Mouse (Mus musculus) brown adipose tissue, adult 24 weeks (tissue): ENCODE data around the gene Gm26920. TPM values are rescaled to one million over a fixed set of nuclear protein-coding genes. Genes with fewer than 3 reads are reported as not detected.

Experiments
- H3K27ac ChIP-seq: fragments of 200-500 bp; replicated peaks from 2 replicates; pipeline ENCODE4 v1.5.1; 2012; ENCODE audit warnings: low read depth, mild to moderate bottlenecking, low read length
- H3K4me1 ChIP-seq: fragments of 200-500 bp; 2 replicates; pipeline ENCODE4 v1.6.1; 2012; ENCODE audit warnings: low read length, mixed read lengths; ENCODE audit not compliant: control insufficient read depth, insufficient read depth, insufficient read length
- H3K4me3 ChIP-seq: fragments of 200-500 bp; 2 replicates; pipeline ENCODE4 v1.5.1; 2012; ENCODE audit warnings: low read depth, mild to moderate bottlenecking, low read length, moderate library complexity; ENCODE audit not compliant: insufficient read depth
- polyA plus RNA-seq: library from polyadenylated mRNA; stranded (reverse); fragments of >200 nt; gene quantifications from 2 replicates; pipeline ENCODE4 v1.2.4, GENCODE M21; 2012; ENCODE audit not compliant: missing spikeins, insufficient read depth, insufficient read length

The Gm26920 gene
- polyA plus RNA-seq, 1 experiment: not detected

DNA sequence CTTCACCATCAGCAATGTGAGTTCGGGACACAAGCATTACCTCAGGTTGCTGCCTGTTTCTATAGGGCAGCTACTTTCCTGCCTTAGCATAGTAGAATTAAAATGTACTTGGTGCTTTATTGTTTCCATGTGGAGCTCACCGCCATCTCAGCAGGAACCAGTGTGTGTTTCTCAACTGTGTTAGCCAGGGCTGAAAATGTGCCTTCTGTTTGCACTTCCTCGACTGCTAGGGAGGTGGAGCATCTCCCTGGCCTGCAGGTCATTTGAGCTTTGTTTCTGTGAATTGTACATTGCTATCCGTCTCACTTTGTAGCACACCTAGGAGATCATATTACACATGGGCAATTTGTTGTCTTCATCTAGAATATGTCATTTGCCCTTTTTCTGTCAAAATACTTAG lies 62.9 kb downstream of the Gm26920 start:
- no peaks in the 10 kb centered on the region for H3K4me1 ChIP-seq
- H3K4me3 ChIP-seq: no peak overlapping the region
- H3K27ac ChIP-seq: no peak overlapping the region

DNA sequence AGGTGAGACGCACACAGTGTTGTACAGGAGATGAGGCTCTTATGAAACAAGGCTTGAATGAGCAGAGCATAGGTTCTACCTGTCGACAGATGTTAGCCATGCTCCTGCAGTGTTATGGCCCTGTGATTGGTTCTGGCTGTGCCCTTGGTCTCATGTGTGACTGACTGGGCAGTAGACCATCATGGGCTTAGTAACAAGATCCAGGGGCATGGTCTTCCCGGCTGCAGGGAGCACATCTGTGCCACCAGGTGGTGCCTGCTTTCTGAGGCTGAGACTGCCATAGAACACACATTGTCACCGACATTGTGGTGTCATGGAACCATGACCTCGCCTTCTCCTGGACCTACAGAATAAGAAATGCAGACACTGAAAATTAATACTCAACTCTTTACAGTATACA lies 64.9 kb downstream of the Gm26920 start:
- Histone ChIP-seq H3K4me1 (no peaks in the 10 kb centered on the region), H3K27ac (no peak overlapping the region), H3K4me3 (no peak overlapping the region)

DNA sequence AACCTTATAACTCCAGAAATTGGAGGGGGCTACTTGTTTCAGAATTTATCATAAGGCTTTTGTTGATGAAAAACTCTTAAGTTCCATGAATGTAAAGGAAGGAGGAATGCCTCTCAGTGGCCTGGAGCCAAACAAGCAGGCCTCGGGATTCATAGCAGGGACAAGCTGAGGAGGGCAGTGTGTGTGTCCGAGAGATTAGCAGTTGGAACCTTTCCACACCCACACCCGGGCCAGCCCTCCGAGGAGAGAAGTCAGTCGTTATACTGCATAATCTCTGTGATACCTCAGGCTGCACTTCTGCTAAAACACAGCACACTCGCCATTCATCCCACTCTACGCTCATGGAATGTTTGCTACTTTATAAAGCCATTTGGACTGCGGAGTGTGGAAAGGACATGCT lies 66.4 kb downstream of the Gm26920 start:
- Histone ChIP-seq H3K27ac (no peak overlapping the region), H3K4me1 (no peaks in the 10 kb centered on the region), H3K4me3 (no peak overlapping the region)

DNA sequence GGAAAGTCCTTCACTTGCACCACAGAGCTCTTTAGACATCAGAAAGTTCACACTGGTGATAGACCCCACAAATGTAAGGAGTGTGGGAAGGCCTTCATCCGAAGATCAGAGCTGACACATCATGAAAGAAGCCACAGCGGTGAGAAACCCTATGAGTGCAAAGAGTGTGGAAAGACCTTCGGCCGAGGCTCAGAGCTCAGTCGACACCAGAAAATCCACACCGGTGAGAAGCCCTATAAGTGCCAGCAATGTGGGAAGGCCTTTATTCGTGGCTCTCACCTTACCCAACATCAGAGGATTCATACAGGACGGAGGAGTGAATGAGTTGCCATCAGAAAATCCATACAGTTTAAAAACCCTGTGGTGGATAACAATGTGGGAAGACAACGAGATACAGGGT lies 66.9 kb downstream of the Gm26920 start:
- H3K4me3 ChIP-seq: no peak overlapping the region
- no peaks in the 10 kb centered on the region for H3K4me1 ChIP-seq
- no peak overlapping the region for H3K27ac ChIP-seq

DNA sequence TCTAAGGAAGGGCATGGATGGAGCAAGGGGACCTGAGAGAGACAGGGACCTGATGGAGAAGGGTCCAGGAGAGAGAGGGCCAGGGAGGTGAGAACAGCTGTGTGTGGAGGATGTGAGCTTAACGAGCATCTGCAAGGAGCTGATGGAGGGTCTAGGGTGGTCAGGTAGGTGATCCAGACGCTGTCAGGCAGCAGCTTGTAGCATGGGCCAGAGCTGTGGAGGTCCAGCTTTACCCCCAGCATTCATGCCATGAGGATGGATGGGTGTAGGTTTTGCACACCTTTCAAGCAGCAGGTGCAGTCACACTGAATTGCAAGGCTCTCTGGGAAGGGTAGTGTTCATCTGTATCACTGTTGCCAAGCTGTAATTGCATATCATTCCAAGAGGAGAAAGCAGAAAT lies 70.7 kb downstream of the Gm26920 start:
- no peaks in the 10 kb centered on the region for H3K4me1 ChIP-seq
- H3K4me3 ChIP-seq: no peak overlapping the region
- H3K27ac ChIP-seq: no peak overlapping the region

DNA sequence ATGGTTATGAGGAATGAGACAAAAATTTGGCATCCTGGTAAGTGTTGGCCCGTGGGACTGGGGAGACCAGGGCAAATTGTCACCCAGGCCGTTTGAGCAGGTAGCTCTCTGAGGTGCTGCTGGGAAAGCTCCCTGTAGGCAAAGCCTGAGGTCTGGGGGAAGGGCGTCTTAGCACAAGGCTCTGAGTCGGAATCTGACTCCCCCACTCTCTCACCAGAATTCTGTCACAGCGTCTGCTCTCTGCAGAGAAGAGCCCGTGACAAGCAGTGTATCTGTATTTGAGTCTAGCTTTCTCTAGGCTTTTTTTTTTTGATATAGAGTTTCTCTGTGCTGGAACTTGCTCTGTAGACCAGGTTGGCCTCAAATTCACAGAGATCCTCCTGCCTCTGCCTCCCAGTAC lies 73.0 kb downstream of the Gm26920 start:
- Histone ChIP-seq H3K27ac (no peak overlapping the region), H3K4me1 (no peaks in the 10 kb centered on the region), H3K4me3 (no peak overlapping the region)

DNA sequence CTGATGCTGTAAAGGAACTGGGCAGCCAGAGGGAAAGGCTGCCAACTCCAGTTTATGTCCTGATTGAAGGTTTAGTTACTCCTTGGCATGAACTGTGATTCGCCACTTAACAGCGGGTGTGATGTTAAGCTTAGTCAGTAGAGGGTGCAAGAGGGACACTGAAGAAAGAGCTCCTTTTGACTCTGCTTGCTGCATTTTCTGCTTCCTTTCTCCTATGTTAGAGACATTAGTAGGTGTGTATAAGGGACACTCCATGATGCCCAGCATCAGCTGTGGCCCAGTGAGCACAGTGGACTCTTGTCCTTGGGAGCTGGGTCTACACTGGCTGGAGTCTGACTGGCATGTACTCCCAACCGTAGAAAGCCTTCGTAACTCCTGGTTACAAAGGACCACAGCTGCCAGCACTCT lies 77.2 kb downstream of the Gm26920 start:
- H3K4me3 ChIP-seq: no peak overlapping the region
- H3K27ac ChIP-seq: no peak overlapping the region
- H3K4me1 ChIP-seq: no peaks in the 10 kb centered on the region

DNA sequence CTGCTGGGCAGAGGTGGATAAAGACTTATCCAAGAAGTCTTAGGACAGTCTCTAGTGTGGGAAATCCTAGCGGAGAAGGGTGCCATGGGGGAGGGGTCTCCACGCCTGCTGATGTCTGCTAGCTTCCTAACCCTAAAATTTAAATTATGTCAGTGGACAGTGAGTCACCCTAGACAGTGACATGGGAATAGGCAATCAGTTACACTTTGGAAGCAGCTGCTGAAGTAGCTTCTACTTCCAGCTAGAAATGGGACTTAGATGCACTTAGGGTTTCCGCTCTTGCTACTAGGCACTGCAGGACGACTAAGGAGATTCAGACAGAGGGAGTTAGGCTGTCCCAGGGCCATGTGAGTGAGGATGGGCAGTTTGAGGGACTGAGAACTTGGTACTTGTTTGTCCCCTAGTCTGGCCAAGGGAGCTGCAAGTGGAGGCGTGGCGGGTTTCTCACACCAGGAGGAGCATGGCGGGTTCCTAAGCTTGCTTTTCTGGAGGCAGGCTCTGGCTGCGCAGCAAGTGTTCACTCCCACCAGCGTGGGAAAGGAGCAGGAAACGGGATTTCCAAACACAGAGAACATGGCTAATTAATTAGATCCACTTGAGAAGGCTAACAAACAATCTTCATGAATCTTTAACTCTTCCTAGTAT lies 79.5 kb downstream of the Gm26920 start:
- Histone ChIP-seq H3K27ac (no peak overlapping the region), H3K4me1 (no peaks in the 10 kb centered on the region), H3K4me3 (no peak overlapping the region)

DNA sequence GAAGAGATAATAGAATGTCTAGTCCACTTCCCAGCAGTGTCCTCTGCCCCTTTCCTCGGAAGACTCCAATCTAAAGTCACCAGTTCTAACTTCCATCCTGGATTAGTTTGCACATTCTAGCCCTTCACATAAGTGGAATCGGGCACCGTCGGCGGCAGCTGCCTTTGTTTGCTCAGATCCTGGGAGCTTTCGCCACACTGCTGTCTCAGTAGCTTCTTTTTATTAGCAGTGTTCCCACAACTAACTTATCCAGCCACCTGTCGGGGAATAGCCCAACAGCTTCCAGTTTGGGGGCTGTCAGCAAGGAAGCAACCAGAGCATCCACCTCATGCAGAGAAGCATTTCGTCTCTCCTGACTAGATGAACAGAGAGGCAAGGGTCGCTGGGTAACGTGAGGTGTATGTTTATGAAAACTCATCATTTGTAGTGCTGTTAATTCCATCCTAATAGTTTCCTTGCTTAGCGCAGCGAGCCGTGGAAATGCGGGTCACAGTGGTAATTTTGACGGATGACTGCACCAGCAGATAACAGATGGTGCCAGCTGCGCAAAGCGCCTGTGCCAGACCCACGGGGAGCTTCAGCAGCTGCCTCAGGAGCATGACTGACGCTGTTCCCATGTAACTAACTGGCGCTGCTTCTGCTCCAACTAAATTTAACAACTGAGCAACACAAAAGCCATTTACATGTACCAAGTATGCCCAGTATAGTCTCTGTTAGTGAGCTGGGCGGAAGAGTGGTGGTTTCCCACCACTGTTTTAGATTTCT lies 80.7 kb downstream of the Gm26920 start:
- no peaks in the 10 kb centered on the region for H3K4me1 ChIP-seq
- H3K27ac ChIP-seq: no peak overlapping the region
- no peak overlapping the region for H3K4me3 ChIP-seq

DNA sequence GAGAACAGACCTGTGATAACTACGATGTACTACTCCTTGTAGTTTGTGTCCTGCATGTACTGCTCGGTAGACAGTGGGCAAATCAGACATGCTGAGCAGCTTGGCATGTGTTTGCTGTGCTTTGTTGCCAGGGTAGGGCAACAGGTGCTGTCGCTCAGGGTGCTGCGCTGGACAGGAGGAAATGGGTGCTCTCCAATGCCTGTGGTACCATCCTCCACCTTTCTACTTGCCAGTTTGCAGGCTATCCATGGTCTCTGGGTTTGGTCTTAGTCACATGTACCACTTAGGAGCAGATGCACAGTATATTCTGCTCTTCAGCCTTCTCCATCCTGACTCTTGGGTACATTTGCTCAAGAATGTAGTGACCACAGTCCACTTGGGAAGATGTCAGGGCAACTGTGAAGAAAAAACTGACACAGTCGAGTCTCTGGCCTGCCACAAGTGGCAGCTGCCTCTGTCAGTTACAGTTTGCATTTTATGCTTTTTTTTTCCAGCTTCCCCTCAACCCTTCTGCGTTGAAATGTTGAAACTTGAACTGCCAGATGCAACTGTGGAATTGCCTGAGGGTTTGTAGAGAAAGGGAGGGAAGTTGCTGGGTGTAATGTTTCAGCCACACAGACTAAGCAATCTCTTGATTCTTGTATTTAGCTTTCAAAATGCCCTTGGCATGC lies 82.1 kb downstream of the Gm26920 start:
- H3K4me1 ChIP-seq: no peaks in the 10 kb centered on the region
- H3K27ac ChIP-seq: no peak overlapping the region
- H3K4me3 ChIP-seq: no peak overlapping the region

DNA sequence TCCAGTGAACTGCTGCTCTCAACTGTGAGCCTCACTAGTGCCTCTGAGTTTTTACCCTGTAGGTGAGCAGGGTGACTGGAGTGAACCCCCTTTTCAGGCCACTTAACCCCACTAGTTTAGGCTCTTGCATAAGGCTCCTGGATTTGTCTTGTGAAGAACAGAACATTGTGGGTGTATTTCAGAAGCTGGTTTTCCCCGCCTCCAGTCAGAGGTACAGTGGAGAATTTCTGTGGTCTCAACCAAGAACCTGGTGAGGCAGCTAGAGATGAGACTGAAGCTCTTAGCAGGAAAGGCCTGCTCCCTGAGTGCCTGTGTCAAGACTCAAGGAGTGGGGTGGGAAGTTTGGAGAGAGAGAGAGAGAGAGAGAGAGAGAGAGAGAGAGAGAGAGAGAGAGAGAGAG lies 82.6 kb downstream of the Gm26920 start:
- no peak overlapping the region for H3K4me3 ChIP-seq
- no peak overlapping the region for H3K27ac ChIP-seq
- H3K4me1 ChIP-seq: no peaks in the 10 kb centered on the region

Other genes starting within 250 kb of the Gm26920 start
- 0.83 and 2.0 TPM in 2 replicates for gene Zfp940, start 236.7 kb downstream of the Gm26920 start, polyA plus RNA-seq
- gene Zfp420, start 230.4 kb downstream of the Gm26920 start, polyA plus RNA-seq: 2.2 and 2.8 TPM in 2 replicates
- 5.5 and 7.1 TPM in 2 replicates for gene Zfp27, start 183.8 kb downstream of the Gm26920 start, polyA plus RNA-seq
- gene Zfp383, start 182.2 kb downstream of the Gm26920 start, polyA plus RNA-seq: 1.2 and 3.0 TPM in 2 replicates
- 5.3 and 7.3 TPM in 2 replicates for gene Zfp74, start 136.3 kb downstream of the Gm26920 start, polyA plus RNA-seq
- gene Zfp568, start 106.5 kb downstream of the Gm26920 start, polyA plus RNA-seq: 2.4 and 4.0 TPM in 2 replicates
- gene Zfp14, start 39.0 kb downstream of the Gm26920 start, polyA plus RNA-seq: 1.9 TPM in 2 replicates
- 1.8 and 2.1 TPM in 2 replicates for gene Zfp82, start 17.5 kb downstream of the Gm26920 start, polyA plus RNA-seq
- 2.4 and 2.5 TPM in 2 replicates for gene Zfp566, start 117 bp upstream of the Gm26920 start, polyA plus RNA-seq
- gene Zfp260, start 4.4 kb upstream of the Gm26920 start, polyA plus RNA-seq: 32.4 and 34.3 TPM in 2 replicates
- gene Zfp382, start 31.5 kb upstream of the Gm26920 start, polyA plus RNA-seq: 1.1 TPM in 1 of 2 replicates, not detected in the other
- 17.8 and 24.3 TPM in 2 replicates for gene Zfp146, start 79.3 kb upstream of the Gm26920 start, polyA plus RNA-seq
- 3,242 and 3,950 TPM in 2 replicates for gene Cox7a1, start 93.7 kb upstream of the Gm26920 start, polyA plus RNA-seq
- 549 and 708 TPM in 2 replicates for gene Capns1, start 108.4 kb upstream of the Gm26920 start, polyA plus RNA-seq
- 93.0 and 113 TPM in 2 replicates for gene Polr2i, start 141.5 kb upstream of the Gm26920 start, polyA plus RNA-seq
- gene Tbcb, start 141.9 kb upstream of the Gm26920 start, polyA plus RNA-seq: 62.8 and 71.2 TPM in 2 replicates
- not detected in 2 replicates for gene Ovol3, start 145.3 kb upstream of the Gm26920 start, polyA plus RNA-seq
- gene Thap8, start 189.7 kb upstream of the Gm26920 start, polyA plus RNA-seq: 0.83 TPM in 1 of 2 replicates, not detected in the other
- gene Wdr62, start 190.0 kb upstream of the Gm26920 start, polyA plus RNA-seq: 3.2 and 4.6 TPM in 2 replicates
- 4.5 and 7.3 TPM in 2 replicates for gene Clip3, start 201.3 kb upstream of the Gm26920 start, polyA plus RNA-seq
- gene Alkbh6, start 218.3 kb upstream of the Gm26920 start, polyA plus RNA-seq: 34.7 and 38.6 TPM in 2 replicates
- not detected in 2 replicates for gene Syne4, start 224.4 kb upstream of the Gm26920 start, polyA plus RNA-seq
- 1.6 and 2.0 TPM in 2 replicates for gene E130208F15Rik, start 231.3 kb upstream of the Gm26920 start, polyA plus RNA-seq
- gene Sdhaf1, start 233.5 kb upstream of the Gm26920 start, polyA plus RNA-seq: 18.1 and 22.7 TPM in 2 replicates